Mouse (Mus musculus): Measurements from ENCODE around the gene Ubc. TPM values are rescaled to one million over a fixed set of nuclear protein-coding genes. Genes with fewer than 3 reads are reported as not detected.

The Ubc gene
- total RNA-seq, 1 experiment from 2014 or later: 1,462 TPM

- DNase-seq: peak; percentile 81
Observed at GRCm38 (mm10) chr5:125348487-125348886, 41.5 kb downstream of the Ubc start.

GRCm38 (mm10) chr5:125348067-125348466, 41.9 kb downstream of the Ubc start:
- no peak for DNase-seq

GRCm38 (mm10) chr5:125344296-125344695, 45.7 kb downstream of the Ubc start:
- DNase-seq: peak; percentile 70

- no peak for DNase-seq
Observed at GRCm38 (mm10) chr5:125341459-125342090, 48.4 kb downstream of the Ubc start.

- peak; percentile 94 for DNase-seq
Observed at GRCm38 (mm10) chr5:125340547-125341262, 49.3 kb downstream of the Ubc start, which contains the start of gene Scarb1. Scarb1 (minus strand) TSS chr5:125341094.

- no peak for DNase-seq
Observed at GRCm38 (mm10) chr5:125339851-125340531, 50.0 kb downstream of the Ubc start.

GRCm38 (mm10) chr5:125339108-125339751, 50.8 kb downstream of the Ubc start:
- peak; percentile 38 for DNase-seq

GRCm38 (mm10) chr5:125337526-125337925, 52.5 kb downstream of the Ubc start:
- DNase-seq: no peak

- DNase-seq: peak; percentile 19
Observed at GRCm38 (mm10) chr5:125337012-125337411, 53.0 kb downstream of the Ubc start.

Other genes starting within 250 kb of the Ubc start
- gene Ncor2, start 211.0 kb downstream of the Ubc start, total RNA-seq (2021): 316 and 358 TPM in 2 replicates
- gene Scarb1, start 49.1 kb downstream of the Ubc start, total RNA-seq (2021): 1,988 and 2,596 TPM in 2 replicates
- not detected in 2 replicates for gene Gm10382, start 880 bp downstream of the Ubc start, total RNA-seq (2021)
- 17.5 and 25.9 TPM in 2 replicates for gene Dhx37, start 43.9 kb upstream of the Ubc start, total RNA-seq (2021)
- gene Bri3bp, start 51.4 kb upstream of the Ubc start, total RNA-seq (2021): 18.4 and 37.3 TPM in 2 replicates
- 88.5 and 93.5 TPM in 2 replicates for gene Aacs, start 85.6 kb upstream of the Ubc start, total RNA-seq (2021)
- gene Tmem132b, start 141.6 kb upstream of the Ubc start, total RNA-seq (2021): 0.90 and 2.1 TPM in 2 replicates

All from adrenal gland, postnatal 25 days (tissue).